Mouse (Mus musculus) CH12.LX (cell line): ENCODE measurements around the gene Phc1. TPM values are rescaled to one million over a fixed set of nuclear protein-coding genes. Genes with fewer than 3 reads are reported as not detected.

Experiments
- DNase-seq: peaks from one replicate; pipeline ENCODE4 v3.0.0-alpha.2; 2013; ENCODE audit errors: extremely low read depth
- H3K27ac ChIP-seq: 2 replicates; pipeline ENCODE4 v1.5.1; 2012; ENCODE audit warnings: low read depth, mild to moderate bottlenecking, control low read depth, moderate library complexity; ENCODE audit not compliant: insufficient read depth
- H3K27me3 ChIP-seq: replicated peaks from 2 replicates; pipeline ENCODE3; 2012; ENCODE audit warnings: inconsistent platforms
- H3K36me3 ChIP-seq, 2 experiments: replicated peaks in 1 of 2; 2 replicates each; pipeline versions ENCODE3 to v1.6.1; 2012; ENCODE audit warnings: inconsistent platforms in 1 of 2, low read length in 1 of 2, mild to moderate bottlenecking in 1 of 2, mixed read lengths in 1 of 2, moderate library complexity in 1 of 2; ENCODE audit not compliant: control insufficient read depth in 1 of 2, insufficient read depth in 1 of 2
- H3K4me1 ChIP-seq, 2 experiments: 2 replicates each; pipeline ENCODE4 v1.6.1; 2012; ENCODE audit warnings: inconsistent platforms in 1 of 2, moderate library complexity in 1 of 2; ENCODE audit not compliant: insufficient read depth in 2 of 2, control insufficient read depth in 1 of 2
- H3K4me2 ChIP-seq: 2 replicates; pipeline ENCODE4 v1.6.1; 2012; ENCODE audit warnings: low read depth, mild to moderate bottlenecking, control low read depth; ENCODE audit not compliant: poor library complexity, insufficient read depth, severe bottlenecking
- H3K4me3 ChIP-seq, 3 experiments: fragments of 150-350 bp in 1 of 3; sonication (generic) in 1 of 3; replicated peaks in 1 of 3; 2 replicates each; pipeline versions ENCODE3 to v1.5.1; 2011 to 2012; ENCODE audit warnings: low read depth in 2 of 3, low read length in 2 of 3, mild to moderate bottlenecking in 2 of 3, moderate library complexity in 2 of 3, control low read depth in 1 of 3, improper control_type of control experiment in 1 of 3, inconsistent platforms in 1 of 3, mixed read lengths in 1 of 3; ENCODE audit not compliant: poor library complexity in 1 of 3
- H3K79me2 ChIP-seq: replicated peaks from 2 replicates; pipeline ENCODE4 v1.6.1; 2012; ENCODE audit warnings: mild to moderate bottlenecking, moderate library complexity; ENCODE audit not compliant: control insufficient read depth, poor library complexity, insufficient read depth, severe bottlenecking; ENCODE audit errors: extremely low read depth
- H3K9ac ChIP-seq: 2 replicates; pipeline ENCODE4 v1.6.1; 2012; ENCODE audit warnings: low read depth, mild to moderate bottlenecking, control low read depth, moderate library complexity; ENCODE audit not compliant: insufficient read depth
- H3K9me3 ChIP-seq: replicated peaks from 2 replicates; pipeline ENCODE3; 2012; ENCODE audit warnings: low read length, inconsistent platforms, mixed read lengths
- BHLHE40 ChIP-seq: IDR thresholded peaks from 2 replicates; pipeline ENCODE4 v1.6.1; 2011; ENCODE audit warnings: mild to moderate bottlenecking, low read depth, low read length, improper control_type of control experiment
- CHD1 ChIP-seq: IDR thresholded peaks from 2 replicates; pipeline ENCODE4 v1.6.1; 2012; ENCODE audit warnings: low read depth, low read length, improper control_type of control experiment, inconsistent platforms
- CTCF ChIP-seq, 2 experiments: IDR thresholded peaks in 1 of 2; conservative IDR thresholded peaks in 1 of 2; 2 replicates each; pipeline ENCODE4 v1.5.1; 2011 to 2012; ENCODE audit warnings: low read depth in 2 of 2, low read length in 2 of 2, improper control_type of control experiment in 1 of 2, inconsistent platforms in 1 of 2, mild to moderate bottlenecking in 1 of 2, moderate library complexity in 1 of 2
- E2F4 ChIP-seq: IDR thresholded peaks from 2 replicates; pipeline ENCODE4 v1.6.1; 2011; ENCODE audit warnings: low read depth, low read length, improper control_type of control experiment; ENCODE audit not compliant: insufficient replicate concordance
- ELF1 ChIP-seq: IDR thresholded peaks from 2 replicates; pipeline ENCODE4 v1.6.1; 2014; ENCODE audit warnings: low read depth, mild to moderate bottlenecking, inconsistent platforms, low read length, improper control_type of control experiment
- EP300 ChIP-seq: IDR thresholded peaks from 2 replicates; pipeline ENCODE4 v1.6.1; 2011; ENCODE audit warnings: low read length, improper control_type of control experiment
- ETS1 ChIP-seq: conservative IDR thresholded peaks from 2 replicates; pipeline ENCODE4 v1.6.1; 2012; ENCODE audit warnings: low read depth, mild to moderate bottlenecking, inconsistent platforms, low read length, improper control_type of control experiment, moderate library complexity
- GABPA ChIP-seq: IDR thresholded peaks from 2 replicates; pipeline ENCODE4 v1.6.1; 2012; ENCODE audit warnings: low read depth, low read length, improper control_type of control experiment, inconsistent platforms; ENCODE audit not compliant: insufficient replicate concordance
- HCFC1 ChIP-seq: IDR thresholded peaks from 2 replicates; pipeline ENCODE4 v1.6.1; 2012; ENCODE audit warnings: low read depth, mild to moderate bottlenecking, inconsistent platforms, low read length, improper control_type of control experiment
- IRF4 ChIP-seq: IDR thresholded peaks from 2 replicates; pipeline ENCODE4 v1.6.1; 2014; ENCODE audit warnings: low read depth, mild to moderate bottlenecking, inconsistent platforms, low read length, improper control_type of control experiment
- JUN ChIP-seq: IDR thresholded peaks from 2 replicates; pipeline ENCODE4 v1.6.1; 2011; ENCODE audit warnings: low read depth, mild to moderate bottlenecking, low read length, improper control_type of control experiment, moderate library complexity; ENCODE audit not compliant: insufficient read depth
- JUND ChIP-seq: conservative IDR thresholded peaks from 2 replicates; pipeline ENCODE4 v1.6.1; 2011; ENCODE audit warnings: low read depth, low read length, improper control_type of control experiment
- KAT2A ChIP-seq: IDR thresholded peaks from 2 replicates; pipeline ENCODE4 v1.6.1; 2012; ENCODE audit warnings: low read length, improper control_type of control experiment, inconsistent platforms; ENCODE audit not compliant: insufficient replicate concordance
- MAFK ChIP-seq: IDR thresholded peaks from 2 replicates; pipeline ENCODE4 v1.6.1; 2011; ENCODE audit warnings: low read length, improper control_type of control experiment; ENCODE audit not compliant: insufficient replicate concordance
- MAX ChIP-seq: IDR thresholded peaks from 2 replicates; pipeline ENCODE4 v1.6.1; 2011; ENCODE audit warnings: low read length, improper control_type of control experiment
- MXI1 ChIP-seq: IDR thresholded peaks from 2 replicates; pipeline ENCODE4 v1.6.1; 2011; ENCODE audit warnings: mild to moderate bottlenecking, low read depth, low read length, improper control_type of control experiment
- NELFE ChIP-seq: IDR thresholded peaks from 2 replicates; pipeline ENCODE4 v1.6.1; 2011; ENCODE audit warnings: low read depth, low read length, improper control_type of control experiment
- NRF1 ChIP-seq: IDR thresholded peaks from 2 replicates; pipeline ENCODE4 v1.6.1; 2014; ENCODE audit warnings: low read depth, mild to moderate bottlenecking, inconsistent platforms, low read length, improper control_type of control experiment, moderate library complexity
- PAX5 ChIP-seq: IDR thresholded peaks from 2 replicates; pipeline ENCODE4 v1.6.1; 2012; ENCODE audit warnings: low read length, inconsistent platforms, mixed read lengths
- POLR2A ChIP-seq: IDR thresholded peaks from 2 replicates; pipeline ENCODE4 v1.6.1; 2011; ENCODE audit warnings: low read depth, mild to moderate bottlenecking, improper control_type of control experiment, low read length
- POLR2AphosphoS2 ChIP-seq: IDR thresholded peaks from 2 replicates; pipeline ENCODE4 v1.6.1; 2011; ENCODE audit warnings: low read depth, low read length, improper control_type of control experiment
- RAD21 ChIP-seq: IDR thresholded peaks from 2 replicates; pipeline ENCODE4 v1.6.1; 2011; ENCODE audit warnings: low read depth, mild to moderate bottlenecking, low read length, improper control_type of control experiment, moderate library complexity
- RCOR1 ChIP-seq: conservative IDR thresholded peaks from 2 replicates; pipeline ENCODE4 v1.6.1; 2012; ENCODE audit warnings: low read depth, mild to moderate bottlenecking, inconsistent platforms, low read length, improper control_type of control experiment
- SIN3A ChIP-seq: IDR thresholded peaks from 2 replicates; pipeline ENCODE4 v1.6.1; 2012; ENCODE audit warnings: low read length, improper control_type of control experiment, inconsistent platforms
- SMC3 ChIP-seq: IDR thresholded peaks from 2 replicates; pipeline ENCODE4 v1.6.1; 2011; ENCODE audit warnings: low read depth, low read length, improper control_type of control experiment
- TBP ChIP-seq: conservative IDR thresholded peaks from 2 replicates; pipeline ENCODE4 v1.6.1; 2011; ENCODE audit warnings: low read depth, low read length, improper control_type of control experiment
- TCF12 ChIP-seq: IDR thresholded peaks from 2 replicates; pipeline ENCODE4 v1.6.1; 2014; ENCODE audit warnings: low read depth, mild to moderate bottlenecking, inconsistent platforms, low read length, improper control_type of control experiment
- UBTF ChIP-seq: IDR thresholded peaks from 2 replicates; pipeline ENCODE4 v1.6.1; 2012; ENCODE audit warnings: low read depth, mild to moderate bottlenecking, inconsistent platforms, low read length, improper control_type of control experiment, moderate library complexity
- USF1 ChIP-seq: IDR thresholded peaks from 2 replicates; pipeline ENCODE4 v1.6.1; 2014; ENCODE audit warnings: low read depth, mild to moderate bottlenecking, inconsistent platforms, low read length, improper control_type of control experiment
- ZC3H11A ChIP-seq: IDR thresholded peaks from 2 replicates; pipeline ENCODE4 v1.6.1; 2012; ENCODE audit warnings: low read depth, mild to moderate bottlenecking, inconsistent platforms, low read length, improper control_type of control experiment
- ZKSCAN1 ChIP-seq: IDR thresholded peaks from 2 replicates; pipeline ENCODE4 v1.6.1; 2012; ENCODE audit warnings: low read depth, inconsistent platforms, low read length, improper control_type of control experiment, borderline replicate concordance
- ZMIZ1 ChIP-seq: IDR thresholded peaks from 2 replicates; pipeline ENCODE4 v1.6.1; 2012; ENCODE audit warnings: low read depth, mild to moderate bottlenecking, inconsistent platforms, low read length, improper control_type of control experiment
- ZNF384 ChIP-seq: IDR thresholded peaks from 2 replicates; pipeline ENCODE4 v1.6.1; 2012; ENCODE audit warnings: low read depth, low read length, improper control_type of control experiment, inconsistent platforms
- dilution Hi-C: fragments of 300-500 bp; cut with MboI; formaldehyde crosslinking; loops from 2 replicates; pipeline ENCODE4 v1.14.3; 2020; ENCODE audit warnings: low sequenced_read_pairs; ENCODE audit not compliant: extremely low pct_unique_long_range_greater_than_20kb, extremely low pct_ligation_motif_present
- in situ Hi-C: fragments of 300-500 bp; cut with MboI; formaldehyde crosslinking; loops from 3 replicates; pipeline ENCODE4 v1.14.3; 2019; ENCODE audit warnings: low sequenced_read_pairs, low pct_ligation_motif_present, low pct_unique_long_range_greater_than_20kb, mixed read lengths
- polyA plus RNA-seq: library from polyadenylated mRNA; unstranded; fragments of >175 nt; gene quantifications from 2 replicates; pipeline ENCODE4 v1.2.1, GENCODE M21; 2012; ENCODE audit warnings: low read depth; ENCODE audit not compliant: insufficient read length
- total RNA-seq, 2 experiments: library from RNA; depleted of rRNA; stranded (reverse); fragments of 300-350 nt in 1 of 2; fragments of >200 nt in 1 of 2; gene quantifications; 2 replicates each; pipeline ENCODE4 v1.2.3; 2012 to 2014

The Phc1 gene
- total and polyA plus RNA-seq, 3 experiments, result 2.9 to 13.8 (median 6.5) TPM

DNA sequence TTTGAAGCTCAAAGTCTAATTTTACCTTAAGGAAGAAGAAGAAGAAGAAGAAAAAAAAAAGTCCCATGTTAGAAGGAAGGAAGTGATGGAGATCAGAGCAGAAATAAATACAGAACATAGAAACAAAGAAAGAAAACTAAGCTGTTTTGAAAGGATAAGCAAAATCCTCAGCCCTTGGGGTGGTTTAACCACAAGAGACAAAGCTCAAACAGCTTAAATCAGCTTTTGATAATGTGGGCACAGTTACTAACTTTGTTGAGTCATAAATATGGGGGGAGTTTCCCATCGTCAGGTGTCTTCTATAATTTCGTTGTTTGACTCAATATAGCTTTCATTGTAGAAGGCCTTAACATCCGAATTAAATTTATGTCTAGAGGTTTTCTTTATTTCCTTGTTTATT, 48.6 kb downstream of the Phc1 start:
- Histone ChIP-seq H3K27me3 (no peaks in the 10 kb centered on the region), H3K4me3 (no peak overlapping the region), H3K9me3 (no peaks in the 10 kb centered on the region), H3K4me1 (peaks cover 18 to 64% of the 10 kb centered on the region in 2 experiments), H3K36me3 (no peaks in the 10 kb centered on the region), H3K4me2 (peak overlapping the region; percentile 77)
- DNase-seq, result no peak
- TF ChIP-seq ZNF384, result peak; percentile 10
- TF ChIP-seq MAX, result no peak
- TF ChIP-seq, all 38 proteins: peak for 1
- H3K27ac ChIP-seq, result peak overlapping the region; percentile 42; the same call in 1 of the 2 replicates
- dilution Hi-C loops (no loop called here), in situ Hi-C loops (no loop called here)
- H3K9ac ChIP-seq, result peak overlapping the region; percentile 32; the same call in 1 of the 2 replicates
- H3K79me2 ChIP-seq, result 0 out of 2 replicates have a peak, but pooled peaks cover under 1% of the 10 kb centered on the region

DNA sequence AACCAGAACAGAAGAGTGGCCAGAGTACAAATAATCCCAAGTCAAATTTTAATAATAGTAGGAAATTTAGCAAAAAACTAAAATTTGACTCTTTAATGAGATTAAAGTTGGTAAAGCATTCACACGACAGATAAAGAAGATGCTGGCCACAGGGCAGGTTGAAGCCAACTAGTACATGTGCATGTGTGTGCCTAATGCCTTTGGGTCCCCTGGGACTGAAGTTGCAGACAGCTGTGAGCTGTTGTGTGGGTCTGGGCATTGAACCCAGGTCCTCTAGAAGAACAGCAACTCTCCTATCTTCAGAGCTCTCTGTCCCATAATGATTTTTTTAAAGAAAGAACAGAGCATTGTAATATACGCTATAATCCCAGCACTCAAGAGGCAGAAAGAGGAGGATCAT, 49.1 kb downstream of the Phc1 start:
- dilution Hi-C loops, result no loop called here
- Histone ChIP-seq H3K79me2 (no peaks in the 10 kb centered on the region), H3K9me3 (no peaks in the 10 kb centered on the region), H3K4me1 (peaks cover 18 to 68% of the 10 kb centered on the region in 2 experiments), H3K4me3 (no peak overlapping the region), H3K36me3 (no peaks in the 10 kb centered on the region), H3K9ac (no peak overlapping the region), H3K27ac (peak overlapping the region; percentile 27; the same call in 1 of the 2 replicates), H3K27me3 (no peaks in the 10 kb centered on the region), H3K4me2 (no peak overlapping the region; the same call in 1 of the 2 replicates)
- in situ Hi-C loops, result no loop called here
- peak; percentile 83 for DNase-seq
- TF ChIP-seq RAD21 (no peak; the same call in 1 of the 2 replicates), ZKSCAN1 (no peak), ZC3H11A (no peak), NELFE (no peak), JUND (no peak), RCOR1 (no peak), USF1 (no peak), TBP (no peak), SMC3 (no peak), POLR2AphosphoS2 (no peak), POLR2A (no peak), E2F4 (no peak), KAT2A (0 out of 2 replicates have a peak, but pooled peaks have one; percentile 48), PAX5 (no peak), TCF12 (peak; percentile 87), GABPA (no peak), IRF4 (peak; percentile 44; the same call in 1 of the 2 replicates), MAFK (no peak), SIN3A (no peak), JUN (no peak), BHLHE40 (peak; percentile 81), MAX (peak; percentile 77), CHD1 (no peak; the same call in 1 of the 2 replicates), ZMIZ1 (no peak), ELF1 (no peak), HCFC1 (no peak), MXI1 (no peak), ZNF384 (peak; percentile 68), EP300 (peak; percentile 39), CTCF (conservative IDR thresholded peaks at IDR 0.05 in 1 of 2, IDR thresholded peaks at IDR 0.05 in 1 of 2; ENCODE audit: low read depth in 2 of 2, low read length in 2 of 2) (no peak), NRF1 (no peak), UBTF (no peak), ETS1 (peak; percentile 82)
